Mouse (Mus musculus) G1E (cell line): ENCODE data around the gene Phex.

Source experiments
- CTCF ChIP-seq: IDR thresholded peaks from 2 replicates; pipeline ENCODE4 v1.5.1; 2012; ENCODE audit warnings: low read depth, low read length, inconsistent platforms, mixed read lengths
- GATA1 ChIP-seq: IDR thresholded peaks from 2 replicates; pipeline ENCODE4 v1.6.1; 2012; ENCODE audit warnings: borderline replicate concordance, low read length, inconsistent platforms, mixed read lengths

DNA sequence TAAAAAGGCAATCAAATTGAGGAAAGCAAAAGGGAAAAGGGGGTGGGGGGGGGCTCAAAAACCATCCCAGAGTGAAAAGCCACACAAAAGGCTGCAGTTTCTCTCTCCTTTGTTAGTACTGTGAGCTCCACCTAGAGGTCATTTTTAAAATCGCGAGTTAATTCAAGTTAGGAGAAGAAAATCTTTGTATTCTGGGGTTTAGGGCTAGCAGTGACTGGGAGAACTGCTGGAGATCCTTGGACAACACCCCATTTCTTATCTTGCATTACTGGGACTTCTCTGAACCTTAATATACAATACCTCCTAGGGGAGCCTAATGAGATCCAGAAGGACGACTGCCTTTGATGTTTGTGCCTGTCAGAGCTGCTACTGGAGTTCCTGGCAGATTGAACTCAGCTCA, 107.7 kb downstream of the Phex start:
- TF ChIP-seq CTCF (no peak), GATA1 (no peak)
